Mouse (Mus musculus) stomach, postnatal 0 days (tissue): ENCODE results near the gene Anapc7.

Experiments used
- CTCF ChIP-seq: IDR thresholded peaks from 2 replicates; pipeline ENCODE4 v1.5.1; 2016; ENCODE audit warnings: antibody characterized with exemption, low read depth, mild to moderate bottlenecking, moderate library complexity
- EP300 ChIP-seq: optimal IDR thresholded peaks from 2 replicates; pipeline ENCODE3; 2016; ENCODE audit warnings: antibody characterized with exemption

DNA sequence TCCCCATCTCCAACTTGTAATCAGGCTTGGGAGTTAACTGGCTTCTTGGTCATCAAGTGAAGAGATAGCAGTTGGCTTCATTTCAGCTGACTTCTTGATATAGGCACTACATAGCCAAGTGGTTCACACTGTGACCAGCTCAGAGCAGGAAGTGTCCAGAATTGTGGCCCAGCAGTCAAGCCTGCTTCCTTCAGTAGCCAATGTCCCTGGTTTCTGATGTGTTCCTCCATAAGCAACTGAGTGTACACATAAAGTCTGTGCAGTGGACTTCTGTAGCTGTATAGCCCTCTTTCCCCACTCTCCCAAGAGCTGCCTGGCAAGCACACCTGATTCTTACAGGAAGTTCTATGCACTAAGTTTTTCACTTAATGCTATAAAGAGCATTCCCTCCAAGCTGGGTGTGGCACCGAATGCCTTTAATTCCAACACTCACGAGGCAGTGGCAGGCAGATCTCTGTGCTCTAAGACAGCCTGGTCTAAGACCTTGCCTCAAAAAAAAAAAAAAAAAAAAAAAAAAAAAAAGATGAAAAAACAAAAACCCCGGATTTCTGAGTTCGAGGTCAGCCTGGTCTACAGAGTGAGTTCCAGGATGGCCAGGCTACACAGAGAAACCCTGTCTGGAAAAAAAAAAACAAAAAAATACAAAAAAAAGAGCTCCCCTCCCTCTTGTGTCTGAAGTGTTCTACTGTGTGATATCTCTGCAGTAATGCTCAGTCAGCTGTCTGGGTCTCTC, 44.2 kb upstream of the Anapc7 start:
- TF ChIP-seq CTCF: no peak
- no peak for TF ChIP-seq EP300
